Mouse (Mus musculus) embryonic facial prominence, embryonic 15.5 days (tissue): ENCODE data around the gene Dapl1. TPM values are rescaled to one million over a fixed set of nuclear protein-coding genes. Genes with fewer than 3 reads are reported as not detected.

Experiments used
- polyA plus RNA-seq: library from polyadenylated mRNA; unstranded; fragments of >200 nt; fragmentation: Nextera tagmentation; extraction: Ambion mirVana; gene quantifications from 2 replicates; pipeline ENCODE4 v1.2.1, GENCODE M21; 2015

Gene Dapl1
- polyA plus RNA-seq, 1 experiment from 2014 or later: 31.0 TPM

Other genes with a start within 250 kb of the Dapl1 start
- gene Tanc1, start 127.4 kb downstream of the Dapl1 start, polyA plus RNA-seq: 40.7 and 42.0 TPM in 2 replicates